In the genomic region with DNA sequence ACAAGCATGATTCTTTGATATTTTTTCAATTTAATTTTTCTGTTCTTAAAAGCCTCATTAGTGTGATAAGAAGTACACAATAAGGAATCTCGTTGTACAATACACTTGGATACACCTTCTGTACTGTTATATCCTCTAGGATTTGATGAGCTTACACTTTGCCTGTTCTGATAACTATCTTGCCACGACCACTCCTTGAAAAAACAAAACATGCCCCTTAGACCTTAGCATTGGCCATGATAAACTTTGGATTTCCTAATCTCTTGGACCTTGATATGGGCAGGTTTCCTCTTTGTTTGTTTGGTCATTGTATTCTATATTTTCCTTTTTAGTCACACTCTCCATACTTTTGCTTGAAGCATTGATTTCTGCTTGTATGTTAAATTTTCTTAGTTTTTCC, we compare ENCODE assay signal across 15 mouse cellular contexts.
DNase-seq lines count a peak whose midpoint lies in the region; TF ChIP-seq lines count a peak whose summit lies in the region.
"Had no signal": no experiment of that assay in that cellular context is flagged by ENCODE, and none has a peak within 500 bp of the region (broad histone marks: within the 10 kb centered on the region; RNA-seq: fewer than 3 reads in every experiment).

No protein-coding gene starts in this region.

- H3K4me3 ChIP-seq in liver, adult 2 months (ENCODE audit: insufficient read depth, low read depth, low read length) = no peak overlapping the region

- H3K27ac ChIP-seq in liver, adult 2 months (replicated peaks; ENCODE audit: insufficient read depth, low read depth, low read length) = no peak overlapping the region

- H3K9ac ChIP-seq in liver, adult 2 months (ENCODE audit: low read depth, low read length) = no peak overlapping the region

- TF ChIP-seq POLR2A in liver, adult 2 months (IDR thresholded peaks at IDR 0.05; ENCODE audit: extremely low read depth, insufficient read depth, low read length) = no peak

- H3K4me1 ChIP-seq in liver, adult 2 months (ENCODE audit: control insufficient read depth, insufficient read depth, low read length) = peaks cover 11% of the 10 kb centered on the region; the same call in 1 of the 2 replicates

- WGBS in liver, adult 2 months = 10% methylated on average over 2 of the region's 2 CpGs

- DNase-seq in liver, adult 2 months (ENCODE audit: extremely low read depth, low read depth, low spot score) = peak; percentile 87
- no peak for DNase-seq in liver
- DNase-seq: adrenal gland, adult 2 months; adrenal gland, adult 8-10 months; adrenal gland, postnatal 10 days; adrenal gland, postnatal 14 days; adrenal gland, postnatal 25 days; adrenal gland, postnatal 36 days; B cell, adult 2 months; cerebellum, adult 11 months; cerebellum, adult 11-12 months; cerebellum, adult 18-20 months; cerebellum, adult 2 months had no signal

- no peak for TF ChIP-seq CTCF in liver, adult 2 months (IDR thresholded peaks at IDR 0.05; ENCODE audit: low read depth, low read length)

- H3K36me3 ChIP-seq in liver, adult 2 months (ENCODE audit: control insufficient read depth, insufficient read depth, low read length) = no peaks in the 10 kb centered on the region
- H3K36me3 ChIP-seq: G1E had no signal

- H3K27me3 ChIP-seq in liver, adult 2 months (ENCODE audit: control insufficient read depth, insufficient read depth, low read length) = no peaks in the 10 kb centered on the region
- H3K27me3 ChIP-seq: Patski had no signal

- no peaks in the 10 kb centered on the region for H3K79me2 ChIP-seq in liver, adult 2 months (ENCODE audit: control insufficient read depth, insufficient read depth, low read length)
